Mouse (Mus musculus): ENCODE results near the gene Ago4. TPM values are rescaled to one million over a fixed set of nuclear protein-coding genes. Genes with fewer than 3 reads are reported as not detected.

Ago4 gene
- polyA plus RNA-seq, 2 experiments, result 2.8 to 3.3 TPM

- H3K4me3 ChIP-seq (replicated peaks; ENCODE audit: low read length), result no peak overlapping the region
- WGBS, result 93% methylated on average over 4 of the region's 4 CpGs
- no peak for TF ChIP-seq POLR2A (IDR thresholded peaks at IDR 0.05; ENCODE audit: borderline replicate concordance, extremely low read depth, insufficient read depth, insufficient read length)
- peaks cover 65% of the 10 kb centered on the region for H3K36me3 ChIP-seq (ENCODE audit: control insufficient read depth, insufficient read depth, low read length)
- H3K9me3 ChIP-seq (ENCODE audit: control insufficient read depth, low read length), result no peaks in the 10 kb centered on the region
- no peak overlapping the region for H3K27ac ChIP-seq (replicated peaks; ENCODE audit: low read depth, low read length)
- H3K9ac ChIP-seq (ENCODE audit: low read depth, low read length, severe bottlenecking), result no peak overlapping the region
- no peaks in the 10 kb centered on the region for H3K27me3 ChIP-seq (ENCODE audit: control insufficient read depth, insufficient read depth, low read length)
- H3K4me2 ChIP-seq (replicated peaks; ENCODE audit: low read depth, low read length, severe bottlenecking), result no peak overlapping the region
- DNase-seq (ENCODE audit: low spot score), result no peak
- H3K4me1 ChIP-seq (ENCODE audit: control insufficient read depth, insufficient read depth, low read length), result no peaks in the 10 kb centered on the region
- ATAC-seq (ENCODE audit: low FRiP score, low read depth), result no peak
Observed at GRCm38 (mm10) chr4:126567243-126567642, 34.0 kb upstream of the Ago4 start.

DNA sequence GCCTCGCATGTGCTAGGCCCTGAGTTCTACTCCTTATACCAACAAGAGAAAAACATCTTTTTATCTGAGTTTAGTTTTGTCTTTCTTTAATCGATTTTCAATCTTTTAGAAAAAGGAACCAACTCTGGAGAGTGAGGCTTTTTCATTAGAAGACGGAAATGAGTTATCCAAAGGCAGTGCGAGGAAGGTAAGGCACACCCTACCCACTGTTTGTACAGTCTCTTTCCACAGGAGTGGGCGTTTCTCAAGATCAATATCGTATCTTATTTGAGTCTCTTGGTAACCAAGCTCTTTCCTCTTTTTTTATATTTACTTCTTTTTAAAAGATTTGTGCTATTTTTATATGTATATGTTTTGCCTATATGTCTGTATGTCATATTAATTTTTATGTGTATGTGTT, 30.5 kb upstream of the Ago4 start:
- H3K4me1 ChIP-seq (ENCODE audit: control insufficient read depth, insufficient read depth, low read length), result no peaks in the 10 kb centered on the region
- no peak for DNase-seq (ENCODE audit: low spot score)
- H3K27me3 ChIP-seq (ENCODE audit: control insufficient read depth, insufficient read depth, low read length), result no peaks in the 10 kb centered on the region
- TF ChIP-seq POLR2A (IDR thresholded peaks at IDR 0.05; ENCODE audit: borderline replicate concordance, extremely low read depth, insufficient read depth, insufficient read length), result no peak
- no peaks in the 10 kb centered on the region for H3K9me3 ChIP-seq (ENCODE audit: control insufficient read depth, low read length)
- H3K27ac ChIP-seq (replicated peaks; ENCODE audit: low read depth, low read length), result no peak overlapping the region
- H3K4me3 ChIP-seq (replicated peaks; ENCODE audit: low read length), result no peak overlapping the region
- H3K9ac ChIP-seq (ENCODE audit: low read depth, low read length, severe bottlenecking), result no peak overlapping the region
- 93% methylated on average over 6 of the region's 6 CpGs for WGBS
- no peak overlapping the region for H3K4me2 ChIP-seq (replicated peaks; ENCODE audit: low read depth, low read length, severe bottlenecking)
- peaks cover 63% of the 10 kb centered on the region for H3K36me3 ChIP-seq (ENCODE audit: control insufficient read depth, insufficient read depth, low read length)
- no peak for ATAC-seq (ENCODE audit: low FRiP score, low read depth)

- Histone ChIP-seq H3K9ac (ENCODE audit: low read depth, low read length, severe bottlenecking) (peak within 1 kb of the TSS; percentile 61), H3K4me1 (ENCODE audit: control insufficient read depth, insufficient read depth, low read length) (0 out of 2 replicates have a peak, but pooled peaks cover 2% of the 10 kb centered on the region), H3K9me3 (ENCODE audit: control insufficient read depth, low read length) (no peaks in the 10 kb centered on the region), H3K27ac (replicated peaks; ENCODE audit: low read depth, low read length) (peak within 1 kb of the TSS; percentile 50), H3K4me2 (replicated peaks; ENCODE audit: low read depth, low read length, severe bottlenecking) (peak within 1 kb of the TSS; percentile 63), H3K4me3 (replicated peaks; ENCODE audit: low read length) (peak within 1 kb of the TSS; percentile 71), H3K27me3 (ENCODE audit: control insufficient read depth, insufficient read depth, low read length) (no peaks in the 10 kb centered on the region), H3K36me3 (ENCODE audit: control insufficient read depth, insufficient read depth, low read length) (peaks cover 14% of the 10 kb centered on the region)
- 1% methylated on average over 54 of the region's 54 CpGs for WGBS
- DNase-seq (ENCODE audit: low spot score) (peak; percentile 93), ATAC-seq (ENCODE audit: low FRiP score, low read depth) (peak; percentile 97)
- TF ChIP-seq POLR2A (IDR thresholded peaks at IDR 0.05; ENCODE audit: borderline replicate concordance, extremely low read depth, insufficient read depth, insufficient read length), result 0 out of 2 replicates have a peak, but pooled peaks have one; percentile 35
Observed at GRCm38 (mm10) chr4:126556809-126557711, 23.8 kb upstream of the Ago4 start, which contains the start of gene Clspn. Gene Clspn, plus strand, starts transcription at chr4:126556935.

- WGBS, result 32% methylated on average over 3 of the region's 3 CpGs
- ATAC-seq (ENCODE audit: low FRiP score, low read depth) (no peak), DNase-seq (ENCODE audit: low spot score) (peak; percentile 76)
- no peak overlapping the region for H3K4me2 ChIP-seq (replicated peaks; ENCODE audit: low read depth, low read length, severe bottlenecking)
- H3K27ac ChIP-seq (replicated peaks; ENCODE audit: low read depth, low read length), result no peak overlapping the region
- 0 out of 2 replicates have a peak, but pooled peaks cover 2% of the 10 kb centered on the region for H3K4me1 ChIP-seq (ENCODE audit: control insufficient read depth, insufficient read depth, low read length)
- H3K4me3 ChIP-seq (replicated peaks; ENCODE audit: low read length), result no peak overlapping the region
- no peak overlapping the region for H3K9ac ChIP-seq (ENCODE audit: low read depth, low read length, severe bottlenecking)
- H3K9me3 ChIP-seq (ENCODE audit: control insufficient read depth, low read length), result no peaks in the 10 kb centered on the region
- no peak for TF ChIP-seq POLR2A (IDR thresholded peaks at IDR 0.05; ENCODE audit: borderline replicate concordance, extremely low read depth, insufficient read depth, insufficient read length)
- no peaks in the 10 kb centered on the region for H3K36me3 ChIP-seq (ENCODE audit: control insufficient read depth, insufficient read depth, low read length)
- no peaks in the 10 kb centered on the region for H3K27me3 ChIP-seq (ENCODE audit: control insufficient read depth, insufficient read depth, low read length)
Observed at GRCm38 (mm10) chr4:126554462-126554861, 21.2 kb upstream of the Ago4 start.

GRCm38 (mm10) chr4:126553685-126554084, 20.4 kb upstream of the Ago4 start:
- H3K36me3 ChIP-seq (ENCODE audit: control insufficient read depth, insufficient read depth, low read length), result no peaks in the 10 kb centered on the region
- TF ChIP-seq POLR2A (IDR thresholded peaks at IDR 0.05; ENCODE audit: borderline replicate concordance, extremely low read depth, insufficient read depth, insufficient read length), result no peak
- H3K9ac ChIP-seq (ENCODE audit: low read depth, low read length, severe bottlenecking), result no peak overlapping the region
- H3K27ac ChIP-seq (replicated peaks; ENCODE audit: low read depth, low read length), result no peak overlapping the region
- no peak overlapping the region for H3K4me3 ChIP-seq (replicated peaks; ENCODE audit: low read length)
- no peak overlapping the region for H3K4me2 ChIP-seq (replicated peaks; ENCODE audit: low read depth, low read length, severe bottlenecking)
- no peak for ATAC-seq (ENCODE audit: low FRiP score, low read depth)
- H3K27me3 ChIP-seq (ENCODE audit: control insufficient read depth, insufficient read depth, low read length), result no peaks in the 10 kb centered on the region
- WGBS, result 83% methylated on average over 1 of the region's 1 CpGs
- no peak for DNase-seq (ENCODE audit: low spot score)
- H3K9me3 ChIP-seq (ENCODE audit: control insufficient read depth, low read length), result no peaks in the 10 kb centered on the region
- 0 out of 2 replicates have a peak, but pooled peaks cover 2% of the 10 kb centered on the region for H3K4me1 ChIP-seq (ENCODE audit: control insufficient read depth, insufficient read depth, low read length)
